Mouse (Mus musculus) forebrain, postnatal 0 days (tissue): Measurements from ENCODE around the gene Slc8a1. TPM values are rescaled to one million over a fixed set of nuclear protein-coding genes. Genes with fewer than 3 reads are reported as not detected.

Experiments
- ATAC-seq: fragments of 200-750 bp; cut with Nextera tagmentation; 2 replicates; pipeline ENCODE4 v1.8.0; 2017; ENCODE audit warnings: mild to moderate bottlenecking, moderate library complexity
- DNase-seq: peaks from one replicate; pipeline ENCODE4 v3.0.0-alpha.2; 2015
- H3K27ac ChIP-seq: fragments of 300-500 bp; sonication (generic); 2 replicates; pipeline ENCODE4 v1.5.1; 2014; ENCODE audit warnings: low read depth, mild to moderate bottlenecking, antibody characterized with exemption, low read length, moderate library complexity, mixed read lengths
- H3K27me3 ChIP-seq: fragments of 300-500 bp; sonication (generic); 2 replicates; pipeline ENCODE4 v1.6.1; 2014; ENCODE audit warnings: mild to moderate bottlenecking, low read length, mixed read lengths; ENCODE audit not compliant: insufficient read depth
- H3K36me3 ChIP-seq: fragments of 300-500 bp; sonication (generic); 2 replicates; pipeline ENCODE4 v1.6.1; 2014; ENCODE audit warnings: mild to moderate bottlenecking, moderate library complexity; ENCODE audit not compliant: insufficient read depth
- H3K4me1 ChIP-seq: fragments of 300-500 bp; sonication (generic); 2 replicates; pipeline ENCODE4 v1.6.1; 2014; ENCODE audit warnings: antibody characterized with exemption; ENCODE audit not compliant: insufficient read depth
- H3K4me2 ChIP-seq: fragments of 300-500 bp; sonication (generic); 2 replicates; pipeline ENCODE4 v1.6.1; 2014; ENCODE audit warnings: low read depth, mild to moderate bottlenecking, moderate library complexity
- H3K4me3 ChIP-seq: fragments of 300-500 bp; sonication (generic); 2 replicates; pipeline ENCODE4 v1.5.1; 2014; ENCODE audit warnings: low read depth, low read length, mixed read lengths
- H3K9ac ChIP-seq: fragments of 300-500 bp; sonication (generic); 2 replicates; pipeline ENCODE4 v1.6.1; 2014; ENCODE audit warnings: mild to moderate bottlenecking
- H3K9me3 ChIP-seq: fragments of 300-500 bp; sonication (generic); 2 replicates; pipeline ENCODE4 v1.6.1; 2016; ENCODE audit warnings: low read length
- CTCF ChIP-seq: sonication (generic); IDR thresholded peaks from 2 replicates; pipeline ENCODE4 v1.5.1; 2016; ENCODE audit warnings: antibody characterized with exemption, control low read depth, low read depth
- WGBS: fragments of 180-500 bp; shearing (Covaris S2); extraction: QIAGEN DNeasy Blood & Tissue Kit; methylation state at CpG from one replicate; pipeline ENCODE4 v1.1.7; 2014; 5-methylcytosine and 5-hydroxymethylcytosine counted together
- polyA plus RNA-seq: library from polyadenylated mRNA; unstranded; fragments of >200 nt; fragmentation: Nextera tagmentation; extraction: Ambion mirVana; gene quantifications from 2 replicates; pipeline ENCODE4 v1.2.1, GENCODE M21; 2015
- total RNA-seq: library from RNA; depleted of rRNA; stranded (reverse); fragments of >200 nt; gene quantifications from 2 replicates; pipeline ENCODE4 v1.2.3, GENCODE M21; 2014

Gene Slc8a1
- total and polyA plus RNA-seq, 2 experiments from 2014 or later, result 16.9 to 143 TPM

DNA sequence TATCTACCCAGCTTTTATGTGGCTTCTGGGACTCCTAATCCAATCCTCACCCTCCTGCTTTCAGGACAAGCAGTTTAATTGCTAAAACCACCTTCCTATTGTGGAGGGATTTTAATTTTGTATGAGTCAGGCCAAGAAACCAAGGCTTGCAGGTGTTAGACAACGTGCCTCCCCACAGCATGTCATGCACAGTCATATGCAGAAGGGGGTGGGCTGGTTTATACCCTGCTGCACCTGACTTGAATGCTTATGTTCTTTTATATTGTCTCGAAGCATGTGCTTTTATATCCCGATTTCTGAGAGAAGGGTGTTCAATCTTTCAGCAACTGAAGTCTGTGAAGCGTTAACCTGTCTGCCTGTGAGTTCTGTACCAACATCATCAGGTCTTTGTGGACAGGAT, 334.0 kb downstream of the Slc8a1 start:
- no peaks in the 10 kb centered on the region for H3K27me3 ChIP-seq
- peak overlapping the region; percentile 48 for H3K27ac ChIP-seq
- H3K4me3 ChIP-seq, result no peak overlapping the region

DNA sequence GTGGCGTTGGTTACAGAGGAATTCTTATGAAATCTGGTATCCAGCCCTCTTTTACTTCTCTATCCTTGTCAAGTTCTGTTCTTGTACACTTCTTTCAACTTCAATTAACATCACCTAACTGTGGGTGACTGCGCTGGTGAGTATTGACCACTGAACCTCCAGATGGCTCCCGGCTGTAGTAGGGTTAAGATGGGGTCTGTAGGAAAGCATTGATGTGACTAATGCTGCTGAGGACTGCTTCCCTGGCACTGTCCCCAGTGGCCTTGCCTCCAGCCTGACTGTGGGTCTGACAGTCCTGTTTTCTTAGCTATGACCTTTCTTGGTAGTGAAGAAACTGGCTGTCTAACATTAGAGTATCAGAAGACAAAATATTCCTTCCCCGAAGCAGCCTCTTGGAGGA, 335.1 kb downstream of the Slc8a1 start:
- no peaks in the 10 kb centered on the region for H3K9me3 ChIP-seq
- no peak overlapping the region for H3K9ac ChIP-seq
- no peak for DNase-seq
- peaks cover 7% of the 10 kb centered on the region; the same call in 1 of the 2 replicates for H3K4me1 ChIP-seq
- H3K4me3 ChIP-seq, result no peak overlapping the region
- no peak for TF ChIP-seq CTCF
- no peak overlapping the region for H3K4me2 ChIP-seq
- ATAC-seq, result no peak
- 79% methylated on average over 4 of the region's 4 CpGs for WGBS
- 0 out of 2 replicates have a peak overlapping the region, but pooled peaks have one; percentile 22 for H3K27ac ChIP-seq
- H3K27me3 ChIP-seq, result no peaks in the 10 kb centered on the region
- peaks cover 10% of the 10 kb centered on the region for H3K36me3 ChIP-seq

More for the DNA sequence above, 334.0 kb downstream of the Slc8a1 start:
- Histone ChIP-seq H3K9me3 (no peaks in the 10 kb centered on the region), H3K9ac (no peak overlapping the region), H3K4me1 (peaks cover 7% of the 10 kb centered on the region; the same call in 1 of the 2 replicates), H3K36me3 (peaks cover 11% of the 10 kb centered on the region), H3K4me2 (no peak overlapping the region)
- peak; percentile 55 for ATAC-seq
- WGBS, result 22% methylated on average over 4 of the region's 4 CpGs
- peak; percentile 35 for DNase-seq
- no peak for TF ChIP-seq CTCF

GRCm38 (mm10) chr17:81402636-81403035, 335.5 kb downstream of the Slc8a1 start:
- DNase-seq (peak; percentile 81), ATAC-seq (peak; percentile 83)
- H3K4me2 ChIP-seq, result no peak overlapping the region
- no peak for TF ChIP-seq CTCF
- H3K9me3 ChIP-seq, result no peaks in the 10 kb centered on the region
- H3K4me1 ChIP-seq, result peaks cover 7% of the 10 kb centered on the region; the same call in 1 of the 2 replicates
- 0 out of 2 replicates have a peak overlapping the region, but pooled peaks have one; percentile 22 for H3K27ac ChIP-seq
- H3K4me3 ChIP-seq, result no peak overlapping the region
- WGBS, result 39% methylated on average over 2 of the region's 2 CpGs
- no peaks in the 10 kb centered on the region for H3K27me3 ChIP-seq
- peaks cover 6% of the 10 kb centered on the region; the same call in 1 of the 2 replicates for H3K36me3 ChIP-seq
- H3K9ac ChIP-seq, result no peak overlapping the region

- H3K4me3 ChIP-seq, result no peak overlapping the region
- ATAC-seq (no peak), DNase-seq (no peak)
- H3K4me1 ChIP-seq, result peaks cover 7% of the 10 kb centered on the region; the same call in 1 of the 2 replicates
- no peaks in the 10 kb centered on the region for H3K36me3 ChIP-seq
- TF ChIP-seq CTCF, result no peak
- no peaks in the 10 kb centered on the region for H3K9me3 ChIP-seq
- 71% methylated on average over 5 of the region's 5 CpGs for WGBS
- H3K9ac ChIP-seq, result no peak overlapping the region
- H3K27me3 ChIP-seq, result no peaks in the 10 kb centered on the region
- H3K4me2 ChIP-seq, result no peak overlapping the region
- H3K27ac ChIP-seq, result no peak overlapping the region
Observed at GRCm38 (mm10) chr17:81400377-81400776, 337.8 kb downstream of the Slc8a1 start.

DNA sequence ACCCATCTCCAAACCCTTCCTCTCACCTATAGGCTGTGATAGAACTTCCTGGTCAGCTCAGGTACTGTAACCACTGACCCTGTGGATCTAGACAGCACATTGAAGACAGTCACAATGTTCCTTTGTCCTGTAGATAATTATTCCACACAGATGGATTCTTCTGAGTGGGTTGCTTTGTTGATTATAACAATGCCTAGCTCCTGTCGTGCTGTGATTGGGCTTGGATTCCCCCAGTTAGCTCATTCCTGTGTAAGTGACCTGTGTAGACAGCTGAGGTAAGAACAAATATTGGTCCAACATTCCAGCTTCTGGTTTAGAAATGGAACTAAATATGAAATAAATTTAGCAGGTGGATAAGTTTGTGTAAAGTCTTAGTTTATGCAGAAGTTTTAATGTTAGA, 340.7 kb downstream of the Slc8a1 start:
- TF ChIP-seq CTCF, result no peak
- Histone ChIP-seq H3K27ac (no peak overlapping the region), H3K36me3 (no peaks in the 10 kb centered on the region), H3K4me3 (no peak overlapping the region), H3K4me2 (no peak overlapping the region), H3K4me1 (peaks cover 4% of the 10 kb centered on the region; the same call in 1 of the 2 replicates), H3K9me3 (no peaks in the 10 kb centered on the region), H3K9ac (no peak overlapping the region), H3K27me3 (no peaks in the 10 kb centered on the region)
- ATAC-seq, result no peak
- WGBS, result 61% methylated on average over 1 of the region's 1 CpGs
- DNase-seq, result no peak

DNA sequence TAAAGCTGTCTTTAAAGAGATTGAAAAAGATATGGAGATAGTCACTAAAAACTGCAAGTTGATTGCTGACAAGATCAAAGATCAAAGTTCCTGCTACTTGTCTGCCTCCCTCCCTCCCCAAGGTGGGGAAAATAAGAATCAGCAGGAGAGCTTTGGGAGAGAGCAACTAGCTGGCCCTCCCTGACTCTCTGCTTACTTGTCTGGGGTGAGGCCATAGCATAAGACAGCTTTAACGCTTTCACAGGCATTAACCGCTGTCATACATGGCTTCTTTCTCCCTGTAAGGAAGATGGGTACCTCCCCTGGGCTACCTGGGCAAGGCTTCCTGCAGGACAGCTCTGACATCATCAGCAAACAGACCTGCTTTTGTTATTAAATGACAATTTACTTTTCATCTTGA, 344.1 kb downstream of the Slc8a1 start:
- WGBS, result 57% methylated on average over 2 of the region's 2 CpGs

GRCm38 (mm10) chr17:81393040-81393439, 345.1 kb downstream of the Slc8a1 start:
- no peak for DNase-seq
- no peak for ATAC-seq
- no peak overlapping the region for H3K4me3 ChIP-seq
- no peak overlapping the region for H3K4me2 ChIP-seq
- H3K27me3 ChIP-seq, result no peaks in the 10 kb centered on the region
- 84% methylated on average over 4 of the region's 4 CpGs for WGBS
- no peak for TF ChIP-seq CTCF
- H3K36me3 ChIP-seq, result 0 out of 2 replicates have a peak, but pooled peaks cover 2% of the 10 kb centered on the region
- no peaks in the 10 kb centered on the region for H3K9me3 ChIP-seq
- 0 out of 2 replicates have a peak, but pooled peaks cover 3% of the 10 kb centered on the region for H3K4me1 ChIP-seq
- no peak overlapping the region for H3K27ac ChIP-seq
- H3K9ac ChIP-seq, result no peak overlapping the region

More for the DNA sequence above, 344.1 kb downstream of the Slc8a1 start:
- Histone ChIP-seq H3K9me3 (no peaks in the 10 kb centered on the region), H3K27me3 (no peaks in the 10 kb centered on the region), H3K4me2 (no peak overlapping the region), H3K9ac (no peak overlapping the region), H3K4me3 (no peak overlapping the region), H3K36me3 (no peaks in the 10 kb centered on the region), H3K4me1 (0 out of 2 replicates have a peak, but pooled peaks cover 3% of the 10 kb centered on the region), H3K27ac (no peak overlapping the region)
- TF ChIP-seq CTCF, result no peak
- no peak for ATAC-seq
- DNase-seq, result no peak
